Mouse (Mus musculus): ENCODE measurements at regions not wholly inside any gene's neighbourhood (a gene's known extent, or its start where the extent isn't known, plus 50 kb on each side); places are given as distances from the start of the nearest gene placed in this dataset.

DNA sequence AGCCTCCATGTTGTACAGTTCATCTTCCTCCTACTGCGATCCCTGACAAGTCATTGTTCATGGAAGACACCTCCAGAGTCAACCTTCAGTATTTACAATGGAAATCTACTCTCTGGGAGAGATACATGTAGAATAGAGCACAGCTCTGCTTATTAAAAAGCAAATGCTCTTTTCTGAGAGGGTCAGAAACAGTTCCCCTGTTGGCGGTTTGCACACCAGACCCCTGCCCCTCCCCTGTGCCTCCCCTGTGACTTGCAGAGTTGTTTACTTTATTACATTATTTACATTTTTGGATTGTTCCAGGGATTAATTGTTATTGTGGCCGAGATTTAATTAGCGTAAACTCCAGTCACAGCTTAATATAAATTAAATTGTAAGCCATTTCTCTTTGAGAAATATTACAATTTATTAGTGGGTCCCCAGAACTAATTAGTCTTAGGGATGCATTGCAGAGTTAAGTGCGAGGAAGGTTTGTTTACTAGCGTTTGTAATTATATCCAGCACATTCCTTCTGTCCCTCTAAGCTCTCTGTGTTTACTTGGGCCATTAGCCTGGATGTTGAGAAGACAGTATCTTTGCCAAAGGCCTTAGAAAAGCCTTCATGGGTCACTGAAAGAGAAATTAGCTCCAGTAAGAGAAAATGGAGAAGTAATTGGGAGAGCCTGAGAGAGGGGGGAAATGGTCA is 337.6 kb upstream of the Sel1l start:
- no peak for DNase-seq
- Histone ChIP-seq H3K4me1 (ENCODE audit: control insufficient read depth, insufficient read depth, low read length) (no peaks in the 10 kb centered on the region), H3K4me3 (replicated peaks; ENCODE audit: extremely low read depth, low read depth, low read length) (no peak overlapping the region)
- TF ChIP-seq CTCF (IDR thresholded peaks at IDR 0.05; ENCODE audit: insufficient read depth, low read length) (no peak), POLR2A (IDR thresholded peaks at IDR 0.05; ENCODE audit: borderline replicate concordance, extremely low read depth, low read depth, low read length) (no peak)
- 62% methylated on average over 6 of the region's 6 CpGs for WGBS

GRCm38 (mm10) chr12:92179292-92179691 is 330.3 kb upstream of the Sel1l start:
- Histone ChIP-seq H3K4me3 (replicated peaks; ENCODE audit: extremely low read depth, low read depth, low read length) (no peak overlapping the region), H3K4me1 (ENCODE audit: control insufficient read depth, insufficient read depth, low read length) (no peaks in the 10 kb centered on the region)
- DNase-seq, result no peak
- WGBS, result 61% methylated on average over 5 of the region's 5 CpGs
- TF ChIP-seq CTCF (IDR thresholded peaks at IDR 0.05; ENCODE audit: insufficient read depth, low read length), result no peak
- TF ChIP-seq POLR2A (IDR thresholded peaks at IDR 0.05; ENCODE audit: borderline replicate concordance, extremely low read depth, low read depth, low read length), result no peak

GRCm38 (mm10) chr12:92156726-92157125 is 307.8 kb upstream of the Sel1l start:
- Histone ChIP-seq H3K4me3 (replicated peaks; ENCODE audit: extremely low read depth, low read depth, low read length) (no peak overlapping the region), H3K4me1 (ENCODE audit: control insufficient read depth, insufficient read depth, low read length) (no peaks in the 10 kb centered on the region)
- TF ChIP-seq POLR2A (IDR thresholded peaks at IDR 0.05; ENCODE audit: borderline replicate concordance, extremely low read depth, low read depth, low read length), result no peak
- no peak for TF ChIP-seq CTCF (IDR thresholded peaks at IDR 0.05; ENCODE audit: insufficient read depth, low read length)
- DNase-seq, result no peak

DNA sequence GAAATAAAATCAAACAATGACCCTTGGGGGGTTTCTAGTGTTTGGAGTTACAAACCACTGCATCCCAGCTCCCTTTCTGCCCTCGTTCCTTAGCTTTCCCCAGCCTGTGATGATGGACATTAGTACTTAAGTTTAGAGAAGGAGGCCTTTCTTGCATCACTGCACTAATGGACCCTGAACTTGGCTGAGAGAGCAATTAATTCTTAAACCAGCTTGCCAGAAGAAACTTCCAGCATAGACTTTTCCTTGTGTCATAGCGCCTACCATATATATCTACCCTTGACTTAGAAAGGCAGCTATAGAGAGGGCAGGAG is 303.9 kb upstream of the Sel1l start:
- TF ChIP-seq CTCF (IDR thresholded peaks at IDR 0.05; ENCODE audit: insufficient read depth, low read length), result no peak
- no peak for TF ChIP-seq POLR2A (IDR thresholded peaks at IDR 0.05; ENCODE audit: borderline replicate concordance, extremely low read depth, low read depth, low read length)
- no peaks in the 10 kb centered on the region for H3K4me1 ChIP-seq (ENCODE audit: control insufficient read depth, insufficient read depth, low read length)
- H3K4me3 ChIP-seq (replicated peaks; ENCODE audit: extremely low read depth, low read depth, low read length), result no peak overlapping the region
- no peak for DNase-seq
- WGBS, result 80% methylated on average over 2 of the region's 2 CpGs

DNA sequence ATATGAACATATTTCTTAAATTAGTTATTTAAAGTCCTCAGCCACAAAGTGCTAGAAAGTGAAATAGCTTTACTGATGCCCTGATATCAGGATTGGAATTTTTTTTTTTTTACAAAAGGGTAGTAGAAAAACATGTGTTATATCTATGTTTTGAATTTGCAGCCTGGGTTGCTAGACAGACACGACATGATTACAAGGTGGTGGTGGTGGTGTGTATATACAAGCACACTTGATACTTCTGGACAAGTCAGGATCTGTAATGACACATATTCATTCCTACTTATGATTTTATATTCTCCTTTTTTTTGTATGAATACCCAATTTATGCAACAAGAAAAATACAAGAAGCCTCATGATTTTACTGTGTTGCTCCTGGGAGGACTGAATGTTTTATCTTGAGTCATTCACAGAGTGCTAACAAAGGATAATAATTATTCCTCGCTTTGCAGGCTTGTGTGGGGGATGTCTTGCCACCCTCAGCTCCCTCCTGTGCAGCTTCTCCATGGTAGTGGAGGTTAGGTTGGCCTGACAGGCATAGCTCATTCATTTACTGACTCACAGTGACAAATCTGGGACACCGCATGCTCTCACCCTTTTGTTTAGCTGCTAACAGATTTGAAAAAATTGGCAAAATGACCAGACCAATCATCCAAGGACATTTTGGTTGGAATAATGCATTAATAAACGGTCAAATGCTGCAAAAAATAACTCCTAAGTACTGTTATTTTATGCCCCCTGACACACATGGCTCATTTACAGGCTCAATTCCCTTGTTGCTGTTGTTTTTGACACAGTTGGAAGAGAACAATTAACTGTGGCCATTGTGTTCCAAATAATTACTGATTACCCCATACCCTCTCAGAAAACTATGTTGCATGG is 303.3 kb upstream of the Sel1l start:
- no peak overlapping the region for H3K4me3 ChIP-seq (replicated peaks; ENCODE audit: extremely low read depth, low read depth, low read length)
- 55% methylated on average over 4 of the region's 4 CpGs for WGBS
- H3K4me1 ChIP-seq (ENCODE audit: control insufficient read depth, insufficient read depth, low read length), result no peaks in the 10 kb centered on the region
- no peak for DNase-seq
- TF ChIP-seq POLR2A (IDR thresholded peaks at IDR 0.05; ENCODE audit: borderline replicate concordance, extremely low read depth, low read depth, low read length), result no peak
- no peak for TF ChIP-seq CTCF (IDR thresholded peaks at IDR 0.05; ENCODE audit: insufficient read depth, low read length)

DNA sequence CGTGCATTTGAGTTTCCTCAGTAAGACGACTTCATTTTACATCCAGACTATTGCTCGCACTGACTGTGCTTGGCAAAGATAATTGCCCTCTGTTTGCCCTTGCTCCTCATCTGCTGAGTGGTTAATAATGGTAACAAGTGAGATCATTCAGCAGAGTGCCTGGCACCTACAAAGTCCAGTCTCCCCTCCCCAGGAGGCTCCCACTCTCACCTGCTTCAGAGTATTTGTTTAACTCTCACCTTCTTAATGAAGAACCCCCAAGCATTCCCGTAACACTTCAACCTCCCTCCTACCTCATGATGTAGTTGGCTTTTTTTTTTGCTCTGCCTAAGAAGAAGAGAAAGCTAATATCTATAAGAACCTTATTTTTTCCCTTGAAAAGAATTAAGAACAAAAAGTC is 288.6 kb upstream of the Sel1l start:
- H3K4me1 ChIP-seq (ENCODE audit: control insufficient read depth, insufficient read depth, low read length), result no peaks in the 10 kb centered on the region
- 56% methylated on average over 4 of the region's 4 CpGs for WGBS
- H3K4me3 ChIP-seq (replicated peaks; ENCODE audit: extremely low read depth, low read depth, low read length), result no peak overlapping the region
- TF ChIP-seq POLR2A (IDR thresholded peaks at IDR 0.05; ENCODE audit: borderline replicate concordance, extremely low read depth, low read depth, low read length), result no peak
- no peak for TF ChIP-seq CTCF (IDR thresholded peaks at IDR 0.05; ENCODE audit: insufficient read depth, low read length)
- no peak for DNase-seq

- Histone ChIP-seq H3K4me1 (ENCODE audit: control insufficient read depth, insufficient read depth, low read length) (no peaks in the 10 kb centered on the region), H3K4me3 (replicated peaks; ENCODE audit: extremely low read depth, low read depth, low read length) (no peak overlapping the region)
- DNase-seq, result no peak
- TF ChIP-seq CTCF (IDR thresholded peaks at IDR 0.05; ENCODE audit: insufficient read depth, low read length) (no peak), POLR2A (IDR thresholded peaks at IDR 0.05; ENCODE audit: borderline replicate concordance, extremely low read depth, low read depth, low read length) (no peak)
- WGBS, result 73% methylated on average over 6 of the region's 6 CpGs
Observed at GRCm38 (mm10) chr12:92127648-92128047, 278.7 kb upstream of the Sel1l start.

- Histone ChIP-seq H3K4me3 (replicated peaks; ENCODE audit: extremely low read depth, low read depth, low read length) (no peak overlapping the region), H3K4me1 (ENCODE audit: control insufficient read depth, insufficient read depth, low read length) (no peaks in the 10 kb centered on the region)
- DNase-seq, result no peak
- no peak for TF ChIP-seq CTCF (IDR thresholded peaks at IDR 0.05; ENCODE audit: insufficient read depth, low read length)
- TF ChIP-seq POLR2A (IDR thresholded peaks at IDR 0.05; ENCODE audit: borderline replicate concordance, extremely low read depth, low read depth, low read length), result no peak
- WGBS, result 71% methylated on average over 6 of the region's 6 CpGs
Observed at GRCm38 (mm10) chr12:92120164-92120815, 271.3 kb upstream of the Sel1l start.

DNA sequence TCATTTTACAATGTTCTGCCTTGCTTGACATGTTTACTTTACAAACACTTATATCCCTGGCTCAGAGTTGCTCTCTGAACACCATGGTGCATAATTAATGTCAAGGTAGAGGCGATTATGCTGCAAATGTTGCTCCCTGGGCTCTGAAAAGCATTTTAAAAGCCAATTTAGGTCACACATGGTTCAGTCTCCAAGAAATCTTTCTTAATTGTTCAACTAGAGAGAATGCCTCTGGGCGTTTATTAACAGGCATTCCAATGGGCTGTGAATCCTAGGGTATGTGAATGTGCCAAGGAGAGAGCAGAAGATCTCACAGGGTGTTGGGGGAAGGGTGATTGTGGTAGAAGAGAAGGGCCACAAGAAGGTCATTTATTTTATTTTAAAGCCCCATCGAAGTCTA is 260.7 kb upstream of the Sel1l start:
- H3K4me1 ChIP-seq (ENCODE audit: control insufficient read depth, insufficient read depth, low read length), result no peaks in the 10 kb centered on the region
- no peak overlapping the region for H3K4me3 ChIP-seq (replicated peaks; ENCODE audit: extremely low read depth, low read depth, low read length)
- WGBS, result 65% methylated on average over 3 of the region's 3 CpGs
- DNase-seq, result no peak
- no peak for TF ChIP-seq POLR2A (IDR thresholded peaks at IDR 0.05; ENCODE audit: borderline replicate concordance, extremely low read depth, low read depth, low read length)
- TF ChIP-seq CTCF (IDR thresholded peaks at IDR 0.05; ENCODE audit: insufficient read depth, low read length), result no peak

Measured in lung, adult 2 months (tissue).